Mouse (Mus musculus): ENCODE results near the gene Fbxo46. TPM values are rescaled to one million over a fixed set of nuclear protein-coding genes. Genes with fewer than 3 reads are reported as not detected.
A peak's percentile ranks its signal among the peaks of the same experiment; 100 is the strongest.

Fbxo46 gene
- polyA plus RNA-seq, 1 experiment from 2014 or later, result 11.6 TPM

GRCm38 (mm10) chr7:19164189-19164588 lies 44.5 kb downstream of the Fbxo46 start:
- no peak for TF ChIP-seq CTCF (IDR thresholded peaks at IDR 0.05; ENCODE audit: low read depth)
- DNase-seq (peak; percentile 56), ATAC-seq (ENCODE audit: insufficient read depth) (peak; percentile 65)
- H3K4me2 ChIP-seq, result peak overlapping the region; percentile 44
- peaks cover 3% of the 10 kb centered on the region; the same call in 1 of the 2 replicates for H3K9me3 ChIP-seq (ENCODE audit: low read depth, low read length)
- under 1% methylated on average over 6 of the region's 6 CpGs for WGBS
- H3K4me1 ChIP-seq (ENCODE audit: insufficient read depth), result peaks cover 5% of the 10 kb centered on the region; the same call in 1 of the 2 replicates
- H3K9ac ChIP-seq, result no peak overlapping the region
- H3K27ac ChIP-seq (ENCODE audit: low read depth), result no peak overlapping the region
- H3K36me3 ChIP-seq (ENCODE audit: insufficient read depth), result no peaks in the 10 kb centered on the region
- peaks cover 20% of the 10 kb centered on the region for H3K27me3 ChIP-seq (ENCODE audit: insufficient read depth, low read length)
- 0 out of 2 replicates have a peak overlapping the region, but pooled peaks have one; percentile 13 for H3K4me3 ChIP-seq (ENCODE audit: low read depth, low read length)

GRCm38 (mm10) chr7:19164978-19165377 lies 45.3 kb downstream of the Fbxo46 start:
- H3K4me2 ChIP-seq, result peak overlapping the region; percentile 44
- peaks cover 3% of the 10 kb centered on the region; the same call in 1 of the 2 replicates for H3K9me3 ChIP-seq (ENCODE audit: low read depth, low read length)
- H3K27ac ChIP-seq (ENCODE audit: low read depth), result no peak overlapping the region
- under 1% methylated on average over 13 of the region's 13 CpGs for WGBS
- no peak overlapping the region for H3K9ac ChIP-seq
- peak; percentile 12; the same call in 1 of the 2 replicates for ATAC-seq (ENCODE audit: insufficient read depth)
- no peaks in the 10 kb centered on the region for H3K36me3 ChIP-seq (ENCODE audit: insufficient read depth)
- peaks cover 5% of the 10 kb centered on the region; the same call in 1 of the 2 replicates for H3K4me1 ChIP-seq (ENCODE audit: insufficient read depth)
- H3K4me3 ChIP-seq (ENCODE audit: low read depth, low read length), result 0 out of 2 replicates have a peak overlapping the region, but pooled peaks have one; percentile 13
- DNase-seq, result peak; percentile 60
- H3K27me3 ChIP-seq (ENCODE audit: insufficient read depth, low read length), result peaks cover 12% of the 10 kb centered on the region
- TF ChIP-seq CTCF (IDR thresholded peaks at IDR 0.05; ENCODE audit: low read depth), result no peak

- H3K27me3 ChIP-seq (ENCODE audit: insufficient read depth, low read length), result peaks cover 7% of the 10 kb centered on the region; the same call in 1 of the 2 replicates
- no peak within 1 kb of the TSS for H3K9ac ChIP-seq
- 0 out of 2 replicates have a peak within 1 kb of the TSS, but pooled peaks have one; percentile 13 for H3K4me3 ChIP-seq (ENCODE audit: low read depth, low read length)
- 5% methylated on average over 14 of the region's 14 CpGs for WGBS
- no peak for ATAC-seq (ENCODE audit: insufficient read depth)
- no peak for DNase-seq
- peaks cover 3% of the 10 kb centered on the region; the same call in 1 of the 2 replicates for H3K9me3 ChIP-seq (ENCODE audit: low read depth, low read length)
- peaks cover 5% of the 10 kb centered on the region; the same call in 1 of the 2 replicates for H3K4me1 ChIP-seq (ENCODE audit: insufficient read depth)
- H3K36me3 ChIP-seq (ENCODE audit: insufficient read depth), result no peaks in the 10 kb centered on the region
- H3K4me2 ChIP-seq, result peak within 1 kb of the TSS; percentile 44
- H3K27ac ChIP-seq (ENCODE audit: low read depth), result no peak within 1 kb of the TSS
- no peak for TF ChIP-seq CTCF (IDR thresholded peaks at IDR 0.05; ENCODE audit: low read depth)
These were observed 46.2 kb downstream of the Fbxo46 start, which contains the start of gene Gipr for GRCm38 (mm10) chr7:19165656-19166423. Gipr (minus strand) TSS chr7:19166127.

- TF ChIP-seq CTCF (IDR thresholded peaks at IDR 0.05; ENCODE audit: low read depth), result peak; percentile 28; the same call in 1 of the 2 replicates
- Histone ChIP-seq H3K9me3 (ENCODE audit: low read depth, low read length) (peaks cover 3% of the 10 kb centered on the region; the same call in 1 of the 2 replicates), H3K9ac (no peak overlapping the region), H3K4me2 (no peak overlapping the region), H3K27me3 (ENCODE audit: insufficient read depth, low read length) (peaks cover 7% of the 10 kb centered on the region; the same call in 1 of the 2 replicates), H3K4me1 (ENCODE audit: insufficient read depth) (peaks cover 5% of the 10 kb centered on the region), H3K4me3 (ENCODE audit: low read depth, low read length) (no peak overlapping the region), H3K36me3 (ENCODE audit: insufficient read depth) (no peaks in the 10 kb centered on the region), H3K27ac (ENCODE audit: low read depth) (no peak overlapping the region)
- WGBS, result 78% methylated on average over 3 of the region's 3 CpGs
- no peak for DNase-seq
- ATAC-seq (ENCODE audit: insufficient read depth), result no peak
These were observed 47.3 kb downstream of the Fbxo46 start for GRCm38 (mm10) chr7:19166990-19167389.

GRCm38 (mm10) chr7:19169506-19169905 lies 49.8 kb downstream of the Fbxo46 start:
- Histone ChIP-seq H3K4me1 (ENCODE audit: insufficient read depth) (peaks cover 11% of the 10 kb centered on the region), H3K9me3 (ENCODE audit: low read depth, low read length) (peaks cover 3% of the 10 kb centered on the region; the same call in 1 of the 2 replicates), H3K36me3 (ENCODE audit: insufficient read depth) (no peaks in the 10 kb centered on the region), H3K4me2 (no peak overlapping the region), H3K4me3 (ENCODE audit: low read depth, low read length) (no peak overlapping the region), H3K9ac (no peak overlapping the region), H3K27ac (ENCODE audit: low read depth) (peak overlapping the region; percentile 6), H3K27me3 (ENCODE audit: insufficient read depth, low read length) (peaks cover 7% of the 10 kb centered on the region; the same call in 1 of the 2 replicates)
- no peak for DNase-seq
- 63% methylated on average over 10 of the region's 10 CpGs for WGBS
- no peak for ATAC-seq (ENCODE audit: insufficient read depth)
- no peak for TF ChIP-seq CTCF (IDR thresholded peaks at IDR 0.05; ENCODE audit: low read depth)

GRCm38 (mm10) chr7:19170142-19170541 lies 50.5 kb downstream of the Fbxo46 start:
- DNase-seq (peak; percentile 72), ATAC-seq (ENCODE audit: insufficient read depth) (peak; percentile 70)
- 21% methylated on average over 8 of the region's 8 CpGs for WGBS
- Histone ChIP-seq H3K9ac (no peak overlapping the region), H3K27me3 (ENCODE audit: insufficient read depth, low read length) (0 out of 2 replicates have a peak, but pooled peaks cover 3% of the 10 kb centered on the region), H3K4me3 (ENCODE audit: low read depth, low read length) (no peak overlapping the region), H3K4me2 (no peak overlapping the region; the same call in 1 of the 2 replicates), H3K9me3 (ENCODE audit: low read depth, low read length) (peaks cover 3% of the 10 kb centered on the region; the same call in 1 of the 2 replicates), H3K36me3 (ENCODE audit: insufficient read depth) (no peaks in the 10 kb centered on the region), H3K27ac (ENCODE audit: low read depth) (peak overlapping the region; percentile 6), H3K4me1 (ENCODE audit: insufficient read depth) (peaks cover 6% of the 10 kb centered on the region; the same call in 1 of the 2 replicates)
- no peak for TF ChIP-seq CTCF (IDR thresholded peaks at IDR 0.05; ENCODE audit: low read depth)

DNA sequence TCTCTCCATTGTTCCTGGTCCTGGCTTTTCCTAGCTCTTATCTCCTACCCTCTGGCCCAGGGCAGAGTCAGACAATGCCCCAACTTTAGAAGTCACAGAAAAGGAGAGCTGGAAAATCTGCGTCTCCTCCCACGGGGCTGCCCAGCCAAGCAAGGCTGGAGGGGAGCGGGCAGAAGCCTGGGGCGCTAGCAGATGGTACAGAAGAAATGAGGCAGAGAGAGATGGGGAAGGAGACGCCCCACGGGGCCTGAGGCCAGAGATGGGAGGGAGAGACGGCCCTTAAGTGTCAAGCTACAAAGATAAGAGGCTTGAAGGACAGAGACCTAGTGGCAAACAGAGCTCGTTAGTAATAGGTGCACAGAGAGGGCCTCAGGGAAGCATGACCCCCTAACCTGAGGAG lies 52.2 kb downstream of the Fbxo46 start:
- Histone ChIP-seq H3K27me3 (ENCODE audit: insufficient read depth, low read length) (peaks cover 19% of the 10 kb centered on the region), H3K4me1 (ENCODE audit: insufficient read depth) (peaks cover 6% of the 10 kb centered on the region; the same call in 1 of the 2 replicates), H3K4me3 (ENCODE audit: low read depth, low read length) (no peak overlapping the region), H3K27ac (ENCODE audit: low read depth) (peak overlapping the region; percentile 48; the same call in 1 of the 2 replicates), H3K9me3 (ENCODE audit: low read depth, low read length) (peaks cover 6% of the 10 kb centered on the region), H3K36me3 (ENCODE audit: insufficient read depth) (no peaks in the 10 kb centered on the region), H3K9ac (peak overlapping the region; percentile 29; the same call in 1 of the 2 replicates), H3K4me2 (no peak overlapping the region)
- ATAC-seq (ENCODE audit: insufficient read depth) (no peak), DNase-seq (no peak)
- WGBS, result 36% methylated on average over 8 of the region's 8 CpGs
- TF ChIP-seq CTCF (IDR thresholded peaks at IDR 0.05; ENCODE audit: low read depth), result no peak

Data from lung, embryonic 14.5 days (tissue).